Mouse (Mus musculus): Measurements from ENCODE around the gene Anxa4. TPM values are rescaled to one million over a fixed set of nuclear protein-coding genes. Genes with fewer than 3 reads are reported as not detected.

The Anxa4 gene
- 10 to 100 TPM; 25.2 to 29.7 TPM for polyA plus RNA-seq (2017; shearing (Covaris generic))

GRCm38 (mm10) chr6:86793021-86793815 lies at the start of gene Anxa4:
Gene Anxa4 (minus strand): TSS chr6:86793584.
- ATAC-seq: peak; percentile 91

- no peak for ATAC-seq
These were observed 48.6 kb upstream of the Anxa4 start for GRCm38 (mm10) chr6:86841949-86842348.

GRCm38 (mm10) chr6:86839089-86839488 lies 45.7 kb upstream of the Anxa4 start:
- ATAC-seq: peak; percentile 59

DNA sequence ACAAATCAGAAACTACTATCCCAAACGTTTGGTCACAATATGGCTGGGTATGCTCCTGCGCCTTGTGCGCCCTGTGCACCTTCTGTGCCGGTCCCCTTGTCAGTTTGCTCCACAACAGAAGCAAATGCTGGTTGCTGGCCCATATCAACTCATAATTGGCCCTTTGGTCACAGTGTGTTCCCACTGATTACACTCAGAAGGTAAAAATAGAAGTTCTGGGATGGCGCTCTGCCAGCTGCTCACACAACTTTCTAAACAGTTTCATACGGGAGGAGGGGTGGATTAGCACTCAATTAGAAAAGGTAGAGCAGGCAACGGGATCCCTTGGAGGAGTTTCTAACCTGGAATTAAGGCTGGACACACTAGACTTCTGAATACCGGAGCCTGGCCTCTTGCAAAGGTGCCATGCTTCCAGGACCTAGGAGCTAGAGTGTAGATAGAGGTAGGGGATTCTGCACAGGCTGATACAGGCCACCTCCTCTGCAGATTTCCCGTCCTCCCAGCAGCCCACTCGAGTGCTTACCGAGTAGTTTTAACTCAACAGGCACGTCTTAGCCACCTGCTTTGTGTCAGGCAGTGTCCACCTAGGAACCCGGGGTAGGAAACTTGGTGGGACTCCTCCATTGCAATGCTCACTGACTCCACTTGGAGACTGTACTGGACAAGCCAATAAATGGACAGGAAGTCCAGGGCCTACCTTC lies 39.6 kb upstream of the Anxa4 start:
- no peak for ATAC-seq

GRCm38 (mm10) chr6:86830738-86831500 lies 37.5 kb upstream of the Anxa4 start:
- no peak for ATAC-seq

- ATAC-seq: no peak
These were observed 36.4 kb upstream of the Anxa4 start for GRCm38 (mm10) chr6:86829768-86830167.

DNA sequence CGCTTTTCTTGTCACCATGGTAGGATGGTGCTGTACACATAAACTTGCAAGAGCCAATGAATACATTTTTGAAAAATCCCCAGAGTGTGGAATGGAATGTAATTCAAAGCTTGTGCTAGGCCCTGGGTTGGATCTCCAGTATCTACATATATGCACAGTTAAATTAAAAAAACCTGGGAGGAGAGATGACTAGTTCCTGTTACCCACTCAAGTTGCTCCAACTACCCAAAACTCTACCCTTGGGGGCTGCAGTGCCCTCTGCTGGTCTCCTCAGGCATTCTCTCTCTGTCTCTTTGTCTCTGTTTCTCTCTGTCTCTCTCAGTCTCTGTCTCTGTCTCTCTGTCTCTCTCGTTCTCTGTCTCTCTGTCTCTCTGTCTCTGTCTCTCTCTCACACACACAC lies 34.0 kb upstream of the Anxa4 start:
- no peak for ATAC-seq

- no peak for ATAC-seq
These were observed 31.0 kb upstream of the Anxa4 start for GRCm38 (mm10) chr6:86824401-86824800.

DNA sequence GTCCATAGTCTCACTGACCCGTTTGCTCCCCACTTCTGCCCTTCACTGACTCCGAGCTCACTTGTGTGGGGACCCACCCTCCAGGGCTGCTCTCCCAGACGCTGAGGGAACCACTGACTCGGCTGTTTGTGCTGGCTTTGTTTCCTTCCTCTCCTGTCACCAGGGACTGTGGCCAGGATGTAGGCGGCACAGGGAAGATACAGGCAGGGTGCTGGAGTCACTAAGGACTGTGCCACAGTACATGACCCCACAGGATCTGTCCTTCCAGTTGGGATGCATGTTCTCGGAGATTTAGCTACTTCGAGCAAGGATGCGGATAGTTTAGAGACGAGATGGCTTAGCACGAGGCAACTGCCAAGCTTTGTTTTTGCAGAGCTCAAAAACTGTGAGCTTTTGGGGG lies 30.4 kb upstream of the Anxa4 start:
- ATAC-seq: no peak

- ATAC-seq: no peak
These were observed 29.7 kb upstream of the Anxa4 start for GRCm38 (mm10) chr6:86823051-86823431.

GRCm38 (mm10) chr6:86822285-86823050 lies 29.1 kb upstream of the Anxa4 start:
- ATAC-seq: peak; percentile 61

DNA sequence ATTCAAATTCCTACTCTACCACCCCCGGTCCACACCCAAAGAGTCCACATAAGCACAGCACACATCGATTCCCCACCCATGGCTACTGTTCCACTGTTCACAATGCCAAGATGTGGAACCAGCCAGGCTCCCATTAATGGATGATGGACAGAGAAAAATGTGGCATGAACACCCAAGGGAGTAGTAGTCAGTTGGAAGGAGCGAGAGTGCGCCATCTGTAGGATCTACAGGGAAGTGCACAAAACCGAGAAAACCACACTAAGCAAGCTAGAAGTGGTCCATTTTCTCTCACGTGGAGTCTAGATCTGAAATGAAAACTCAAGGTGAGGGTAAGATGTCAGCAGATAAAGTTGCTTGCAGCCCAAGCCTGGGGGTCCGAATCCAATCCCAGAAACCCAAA lies 27.3 kb upstream of the Anxa4 start:
- ATAC-seq: no peak

- no peak for ATAC-seq
These were observed 26.5 kb upstream of the Anxa4 start for GRCm38 (mm10) chr6:86819926-86820325.

DNA sequence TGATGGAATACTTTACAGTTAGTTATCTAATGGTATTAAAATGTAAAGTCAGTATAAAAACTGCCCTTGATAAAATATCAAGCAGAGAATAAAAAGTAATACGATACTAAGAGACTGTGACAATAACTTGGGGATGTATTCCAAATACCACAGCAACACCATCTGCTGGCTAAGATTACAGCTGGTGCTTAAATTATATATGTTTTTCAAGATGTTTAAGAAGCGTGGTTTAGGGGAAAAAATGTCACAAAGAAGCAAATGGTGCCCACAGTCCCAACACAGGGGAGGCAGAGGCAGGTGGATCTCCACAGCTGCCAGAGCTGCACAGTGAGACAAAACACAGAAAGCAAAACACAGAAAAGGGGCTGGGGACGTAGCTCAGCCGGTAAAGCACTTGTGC lies 25.5 kb upstream of the Anxa4 start:
- ATAC-seq: no peak

DNA sequence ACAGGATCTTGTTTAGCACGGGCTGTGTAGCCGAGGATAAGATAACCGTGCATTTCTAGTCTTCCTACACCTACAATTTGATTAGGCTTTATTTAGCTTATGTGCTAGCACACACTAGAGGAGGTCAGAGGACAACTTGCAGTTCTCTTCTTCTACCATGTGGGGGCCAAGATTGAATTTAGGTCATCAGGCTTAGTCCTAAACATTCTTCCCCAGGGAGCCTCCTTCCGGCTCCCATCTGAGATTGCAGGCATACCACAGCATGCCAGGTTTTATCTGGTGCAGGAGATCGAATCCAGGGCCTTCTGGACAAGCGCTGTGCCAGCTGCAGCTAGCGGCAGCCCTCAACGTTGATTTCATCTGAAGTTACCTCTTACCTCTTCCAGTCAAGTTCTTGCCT lies 23.2 kb upstream of the Anxa4 start:
- ATAC-seq: peak; percentile 36

- ATAC-seq: no peak
These were observed 22.1 kb upstream of the Anxa4 start for GRCm38 (mm10) chr6:86815436-86815835.

DNA sequence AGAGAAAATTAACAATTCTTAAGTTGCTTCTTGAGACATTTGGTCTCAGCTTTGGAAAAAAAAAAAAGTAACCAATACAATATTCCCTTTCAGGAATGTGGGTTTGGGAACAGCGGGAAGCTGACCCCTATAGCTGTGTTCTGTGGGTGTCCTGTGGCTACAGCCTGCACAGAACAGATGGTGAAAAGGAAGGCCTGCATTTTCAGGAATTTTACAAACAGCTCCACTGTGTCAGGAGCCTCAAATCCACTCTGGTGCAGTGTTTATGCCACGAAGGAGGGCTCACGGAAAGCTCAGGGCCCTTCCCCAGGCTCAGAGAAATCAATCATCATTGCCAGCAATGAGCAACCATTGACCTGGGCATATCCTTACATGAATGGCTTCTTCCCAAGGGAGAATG lies 21.5 kb upstream of the Anxa4 start:
- no peak for ATAC-seq

GRCm38 (mm10) chr6:86813341-86813740 lies 20.0 kb upstream of the Anxa4 start:
- no peak for ATAC-seq

DNA sequence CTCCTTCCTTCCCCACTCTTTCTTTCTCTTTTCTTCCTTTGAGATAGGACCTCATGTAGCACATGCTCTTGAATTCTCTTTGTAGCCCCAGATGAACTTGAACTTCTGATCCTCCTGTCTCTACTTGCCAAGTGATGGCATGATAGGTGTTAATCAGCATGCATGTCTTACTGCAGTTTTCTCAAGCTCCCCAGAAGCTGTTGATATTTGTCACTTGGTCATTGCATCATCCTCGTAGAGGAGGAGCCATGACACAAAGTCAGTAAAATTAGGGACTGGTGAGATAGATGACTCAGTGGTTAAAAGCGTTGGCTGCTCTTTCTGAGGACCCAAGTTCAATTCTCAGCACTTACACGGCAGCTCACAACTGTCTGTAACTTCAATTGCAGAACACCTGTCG lies 19.5 kb upstream of the Anxa4 start:
- no peak for ATAC-seq

GRCm38 (mm10) chr6:86806455-86807086 lies 13.2 kb upstream of the Anxa4 start:
- no peak for ATAC-seq

GRCm38 (mm10) chr6:86804646-86805045 lies 11.3 kb upstream of the Anxa4 start:
- ATAC-seq: no peak

- ATAC-seq: no peak
These were observed 8.0 kb upstream of the Anxa4 start for GRCm38 (mm10) chr6:86801431-86801830.
